Mouse (Mus musculus): Measurements from ENCODE around the gene Ttc7.

The Ttc7 gene

DNA sequence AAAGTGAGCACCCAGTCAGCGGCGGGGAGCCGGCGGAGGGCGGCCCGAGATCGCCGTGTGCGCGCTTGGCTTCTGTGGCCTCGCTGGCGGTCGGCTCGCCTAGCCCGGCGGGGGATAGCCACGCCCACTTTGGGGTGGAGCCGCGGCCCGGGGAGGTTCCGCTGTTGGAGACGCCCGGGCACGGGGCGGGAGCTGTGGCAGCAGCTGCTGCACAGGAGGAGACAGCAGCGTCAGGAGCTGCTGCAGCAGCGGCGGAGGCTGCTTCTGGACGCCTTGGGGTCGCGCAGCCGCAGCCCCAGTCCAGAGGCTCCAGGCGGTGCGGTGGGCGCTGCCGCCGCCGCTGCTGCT is at the start of gene Ttc7:
Gene Ttc7 (plus strand): TSS at position 181 of the 348 bp plus-strand sequence.
- peak; percentile 99 for DNase-seq

GRCm38 (mm10) chr17:87235019-87235418 is 47.7 kb upstream of the Ttc7 start:
- DNase-seq, result no peak

DNA sequence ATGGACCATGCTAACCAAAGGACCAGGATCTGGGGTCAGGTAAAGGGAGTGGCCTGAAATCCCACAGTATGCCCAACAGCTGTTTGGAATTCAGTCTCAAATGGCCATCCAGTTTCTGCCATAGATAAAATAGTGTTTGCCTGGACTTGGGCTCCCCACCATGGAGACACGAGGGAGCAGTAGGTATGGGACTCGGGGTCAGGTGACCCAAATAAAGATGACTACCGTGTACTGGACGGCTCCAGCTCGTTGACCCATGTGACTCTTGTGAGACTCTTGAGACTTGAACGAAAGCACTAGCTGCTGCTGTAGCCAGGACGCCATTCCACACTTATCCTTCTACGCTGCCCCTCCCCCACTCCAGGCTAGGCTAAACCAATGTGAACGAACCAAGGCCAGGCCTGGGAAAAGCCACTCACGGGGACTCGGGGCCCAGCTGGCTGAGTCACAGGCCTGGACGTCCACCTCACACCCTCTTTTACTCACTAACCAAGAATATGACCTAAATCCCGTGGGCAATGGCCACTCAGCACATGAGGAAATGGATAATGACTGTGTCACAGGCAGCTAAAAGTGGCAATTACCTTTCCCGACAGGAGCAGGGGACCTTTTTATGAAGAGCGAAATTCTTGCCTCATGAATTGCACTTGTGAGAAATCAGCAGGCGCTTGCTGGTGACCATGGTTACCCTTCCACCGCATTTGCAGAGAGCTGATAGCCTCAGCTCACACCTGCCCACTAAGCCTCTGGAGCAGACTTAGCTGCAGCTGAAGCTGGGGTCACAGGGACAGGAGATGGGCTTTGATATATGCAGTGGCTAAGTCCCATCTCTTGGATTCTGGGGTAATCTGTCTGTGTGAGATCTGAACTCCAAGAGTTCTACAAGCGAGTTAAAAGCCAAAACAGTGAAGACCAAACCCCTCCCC is 45.7 kb upstream of the Ttc7 start:
- peak; percentile 19 for DNase-seq

DNA sequence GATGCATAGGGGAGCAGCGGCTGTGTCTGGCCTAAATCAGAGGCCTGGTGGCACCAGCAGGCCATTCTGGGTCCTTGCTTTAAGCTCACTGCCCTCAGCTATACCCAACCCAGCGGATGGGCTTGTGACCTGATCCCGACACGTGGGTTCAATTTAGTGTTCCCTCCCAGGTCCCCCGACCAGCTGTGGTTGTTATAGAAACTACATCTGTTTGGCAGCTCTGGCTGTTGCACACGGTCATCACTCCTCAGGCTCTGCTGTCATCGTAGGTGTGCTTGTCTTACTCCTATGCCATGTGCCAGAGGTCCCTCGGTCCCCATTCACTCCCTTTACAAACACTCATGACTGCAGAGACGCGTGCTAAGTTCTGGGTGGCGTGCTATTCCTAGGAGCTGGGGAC is 44.9 kb upstream of the Ttc7 start:
- DNase-seq, result no peak

DNA sequence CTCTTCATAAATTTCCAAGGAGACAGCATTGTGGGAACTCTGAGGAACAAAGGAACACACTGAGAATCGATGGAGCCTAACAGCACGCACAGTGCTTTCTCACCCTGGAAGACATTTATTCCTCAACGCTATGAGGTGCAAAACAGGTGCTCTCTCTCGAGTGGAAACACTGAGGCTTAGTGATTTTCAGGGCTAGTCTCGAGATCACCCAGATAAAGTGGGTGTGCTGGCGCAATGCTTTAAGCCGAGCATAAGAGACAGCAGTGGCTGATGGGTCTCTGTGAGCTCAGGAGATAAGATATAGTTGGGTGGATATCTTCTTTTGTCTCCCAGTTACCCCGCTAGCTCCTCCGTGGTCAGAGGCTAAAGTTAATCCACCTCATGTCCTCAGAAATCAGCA is 36.6 kb upstream of the Ttc7 start:
- no peak for DNase-seq

DNA sequence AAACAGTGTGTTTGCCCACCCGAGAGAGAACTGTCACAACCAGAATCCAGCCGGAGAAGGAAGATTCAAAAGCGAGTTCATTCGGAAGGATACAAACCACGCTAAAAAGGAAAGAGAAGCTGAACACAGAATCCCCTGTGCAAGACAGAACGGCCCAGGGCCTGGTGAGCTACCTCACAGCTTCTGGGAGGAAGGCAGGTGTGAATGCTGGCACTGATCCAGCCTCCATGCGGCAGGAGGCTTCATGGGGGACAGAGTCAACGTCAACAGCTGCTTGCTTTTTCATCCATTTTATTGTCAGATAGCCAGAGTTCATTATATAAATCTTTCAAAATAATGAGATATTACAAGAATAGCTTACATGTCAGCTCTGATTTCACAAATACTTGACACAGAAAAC is 28.3 kb upstream of the Ttc7 start:
- no peak for DNase-seq

DNA sequence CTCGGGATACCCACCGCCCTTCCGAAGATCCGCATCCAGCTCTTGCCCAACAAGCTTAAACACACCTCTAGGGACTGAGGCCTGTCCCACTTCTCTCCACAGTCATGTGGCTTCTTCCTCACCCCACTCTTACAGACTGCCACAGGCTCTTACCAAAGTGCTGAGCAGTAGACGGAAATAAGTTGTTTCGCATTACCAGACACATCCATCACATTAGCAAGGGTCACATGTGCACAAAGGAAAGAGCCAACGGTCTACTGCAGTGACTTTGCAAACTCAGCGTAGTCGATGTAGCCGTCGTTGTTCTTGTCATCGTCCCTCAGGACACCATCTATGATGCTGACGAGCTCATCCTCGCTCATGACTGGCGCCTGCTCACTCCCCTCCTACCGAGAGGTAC is 27.0 kb upstream of the Ttc7 start:
- no peak for DNase-seq

DNA sequence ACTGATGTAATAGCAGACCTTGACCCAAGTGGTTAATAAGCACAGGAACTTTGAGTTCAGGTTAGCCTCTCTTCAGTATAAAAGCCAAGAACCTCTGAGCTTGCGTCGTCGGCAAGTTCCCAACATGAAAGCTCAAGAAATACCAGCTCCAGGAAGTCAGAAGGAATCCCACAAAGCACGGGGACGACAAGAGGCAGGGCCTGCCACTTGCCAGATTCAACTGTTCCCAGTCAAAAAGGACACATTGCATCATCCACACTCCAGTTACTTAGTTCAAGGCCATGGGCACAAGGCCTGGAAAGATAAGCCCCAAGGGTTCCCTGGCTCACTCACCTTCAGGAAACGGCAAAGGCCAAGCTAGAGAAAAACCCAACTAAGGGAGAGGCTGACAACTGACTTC is 19.3 kb upstream of the Ttc7 start:
- DNase-seq, result peak; percentile 54

DNA sequence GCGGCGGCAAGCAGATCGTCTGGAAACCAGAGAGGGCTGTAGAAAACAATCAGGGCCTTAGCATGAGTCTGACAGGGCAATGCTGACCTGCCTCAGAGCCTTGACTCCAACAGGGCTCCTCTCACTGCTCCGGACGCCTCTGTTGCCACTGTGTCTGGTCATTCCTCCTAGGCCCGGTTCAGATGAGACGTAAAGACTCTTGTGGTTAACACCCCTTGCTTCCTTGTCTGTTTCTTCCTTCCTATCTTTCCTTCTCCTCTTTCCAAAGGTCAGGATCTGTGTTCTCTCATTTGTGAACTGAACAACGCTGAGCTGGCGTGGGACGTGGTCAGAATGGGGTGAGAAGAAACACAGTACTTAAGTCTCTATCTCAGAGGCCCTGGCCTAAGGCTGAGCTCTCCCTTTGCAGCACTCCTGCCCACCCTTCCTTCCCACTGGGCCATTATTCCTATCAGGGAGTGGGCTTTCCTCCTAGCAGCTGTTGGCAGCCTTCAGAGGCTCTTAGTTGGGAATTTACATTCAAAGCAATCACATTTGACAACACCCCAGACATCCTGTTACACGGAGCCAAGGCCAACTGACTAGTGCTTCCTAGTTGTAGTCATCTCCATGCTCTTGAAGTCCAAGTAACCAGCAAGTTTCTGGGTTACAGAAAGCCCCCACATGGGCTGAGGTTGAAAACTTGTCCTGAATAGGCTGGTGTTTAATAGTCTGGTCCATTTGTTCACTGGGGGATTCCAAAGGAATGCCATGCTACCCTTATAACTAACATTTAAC is 18.4 kb upstream of the Ttc7 start:
- DNase-seq, result peak; percentile 27

DNA sequence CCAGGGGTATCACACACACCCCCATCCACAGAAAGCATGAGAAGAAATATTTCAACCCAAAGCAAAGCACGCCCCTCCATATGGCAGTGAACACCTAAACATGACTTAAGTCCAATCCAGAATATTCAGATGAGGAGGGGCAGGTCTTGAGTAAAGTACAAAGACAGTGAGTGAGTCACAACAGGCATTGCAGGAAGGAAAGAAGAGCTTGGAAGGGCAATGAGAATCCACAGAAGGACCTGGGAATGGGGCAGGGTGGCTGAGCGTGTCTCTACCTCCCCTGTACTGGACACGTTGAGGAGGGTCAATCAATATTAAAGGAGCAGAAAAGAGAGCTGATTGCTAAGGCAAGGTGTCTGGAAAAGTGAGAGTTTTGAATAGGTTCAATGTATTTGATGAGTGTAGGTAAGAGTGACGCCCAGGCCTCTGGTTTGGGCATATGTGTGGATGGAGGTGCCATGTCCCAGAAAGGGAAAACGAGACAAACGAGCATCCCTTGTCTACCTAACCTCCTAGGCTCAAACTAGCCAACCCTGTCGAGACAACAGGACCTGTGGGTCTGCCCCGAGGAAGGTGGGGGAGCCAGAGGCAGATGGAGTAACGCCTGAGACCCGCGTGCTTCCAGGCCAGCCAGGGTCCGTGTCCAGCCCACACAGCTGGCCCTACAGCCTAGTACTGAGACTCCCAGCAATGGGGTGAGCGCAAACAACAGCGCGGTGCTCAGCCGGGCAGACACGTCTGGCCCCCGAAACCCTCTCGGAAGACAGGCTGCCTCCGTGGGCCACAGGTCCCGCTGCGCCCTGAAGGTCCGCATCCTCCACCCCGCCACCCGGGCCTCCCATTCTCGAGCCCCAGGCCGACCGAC is 17.5 kb upstream of the Ttc7 start:
- no peak for DNase-seq

GRCm38 (mm10) chr17:87265792-87266186 is 16.9 kb upstream of the Ttc7 start, which contains the start of gene Mcfd2:
Mcfd2 (minus strand) TSS chr17:87265935.
- DNase-seq, result peak; percentile 93

DNA sequence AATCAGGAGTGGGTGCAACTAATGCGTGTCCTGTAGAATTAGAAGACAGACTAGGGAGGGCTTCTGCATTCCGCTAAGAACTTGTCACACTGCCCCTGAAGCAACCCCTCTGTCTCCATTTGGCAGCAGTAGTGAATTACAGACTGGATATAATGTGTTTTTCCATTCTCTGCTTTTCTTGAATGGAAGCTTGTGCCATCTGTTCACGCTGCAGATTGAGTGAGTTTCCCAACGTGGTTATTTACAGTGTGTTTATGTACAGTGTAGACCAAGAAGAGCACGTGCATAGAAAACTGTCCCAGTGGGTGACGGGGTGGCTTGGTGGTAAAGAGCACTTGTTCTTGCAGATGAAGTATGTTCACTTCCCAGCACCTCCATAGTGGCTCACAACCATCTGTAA is 13.2 kb upstream of the Ttc7 start:
- DNase-seq, result no peak

DNA sequence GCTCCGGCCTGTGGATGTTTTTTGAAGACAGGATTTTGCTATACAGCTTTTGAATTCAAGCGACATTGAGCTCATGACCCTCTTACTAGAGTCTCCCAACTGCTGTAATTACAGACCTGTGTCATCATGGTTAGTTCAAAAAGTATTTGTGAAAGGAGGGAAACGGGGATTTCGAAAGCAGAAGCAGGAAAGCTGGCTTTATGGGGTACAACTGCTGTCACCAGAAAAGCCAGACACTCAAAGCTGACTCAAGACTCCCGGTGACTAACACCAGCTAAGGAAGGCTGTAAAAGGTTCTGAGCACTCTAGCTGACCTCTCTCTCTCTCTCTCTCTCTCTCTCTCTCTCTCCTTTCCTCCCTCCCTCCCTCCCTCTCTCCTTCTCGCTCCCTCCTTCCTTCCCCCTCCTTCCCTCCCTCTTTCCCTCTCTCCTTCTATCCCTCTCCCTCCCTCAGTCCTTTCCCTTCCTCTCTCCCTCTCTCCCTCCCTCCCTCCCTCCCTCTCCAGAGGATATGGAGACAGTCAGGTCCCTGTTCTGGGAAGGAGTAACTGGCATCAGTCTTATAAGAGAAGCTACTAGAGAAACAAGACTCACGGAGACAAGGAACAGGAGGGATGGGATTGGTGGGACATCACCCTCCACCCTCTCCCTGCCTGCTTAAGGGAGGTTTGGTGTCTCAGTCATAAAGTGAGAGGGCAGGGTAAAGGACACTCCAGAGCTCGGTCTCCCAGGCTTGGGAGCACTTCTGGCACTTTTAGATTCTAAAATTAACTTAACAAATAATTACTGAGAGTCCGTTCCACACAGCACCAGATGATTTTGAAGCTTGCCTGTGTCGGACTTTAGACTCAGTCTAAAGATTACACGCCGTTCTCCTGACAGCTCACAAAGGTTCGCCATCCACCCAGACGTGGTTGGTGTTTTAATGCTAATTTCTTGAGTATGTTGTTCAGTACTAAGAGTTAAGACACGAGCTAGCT is 7.0 kb upstream of the Ttc7 start:
- peak; percentile 44 for DNase-seq

DNA sequence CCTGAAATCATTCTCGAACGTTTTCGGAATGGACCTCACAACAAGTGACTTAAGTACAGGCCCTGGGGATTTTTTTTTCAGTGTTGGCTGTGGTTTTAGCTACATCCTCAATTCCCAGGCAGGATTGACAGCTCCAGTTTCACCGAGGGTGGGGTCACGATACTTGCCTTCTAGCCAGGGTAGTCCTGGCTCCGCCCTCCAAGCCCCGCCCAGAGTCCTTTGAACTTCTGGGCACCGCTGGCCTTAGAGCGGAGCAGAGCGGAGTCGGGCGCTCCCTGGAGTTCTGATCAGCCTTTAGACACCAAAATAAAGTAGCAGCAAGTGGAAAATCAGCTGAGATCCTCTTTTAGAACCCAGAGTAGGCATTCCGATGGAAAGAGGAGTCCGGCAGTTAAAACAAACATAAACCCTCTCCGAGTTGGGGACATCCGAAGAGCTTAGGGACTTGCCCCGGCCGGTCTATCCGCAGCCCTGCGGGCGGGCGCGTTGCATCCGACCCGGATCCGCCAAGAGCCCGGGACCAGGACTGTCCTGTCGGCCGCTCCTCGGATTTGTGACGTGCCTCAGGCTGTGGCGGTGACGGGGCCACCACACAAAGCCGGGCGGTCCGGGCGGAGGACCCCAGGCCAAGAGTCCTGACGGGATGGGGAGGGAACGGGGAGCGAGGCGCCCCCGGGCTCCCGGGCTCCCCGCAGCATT is 530 bp upstream of the Ttc7 start:
- DNase-seq, result peak; percentile 97

- DNase-seq, result peak; percentile 80
Observed at GRCm38 (mm10) chr17:87283055-87283754, 519 bp downstream of the Ttc7 start.

GRCm38 (mm10) chr17:87283755-87284481 is 1.2 kb downstream of the Ttc7 start:
- DNase-seq, result no peak

GRCm38 (mm10) chr17:87284482-87285040 is 1.9 kb downstream of the Ttc7 start:
- no peak for DNase-seq

GRCm38 (mm10) chr17:87285731-87286465 is 3.2 kb downstream of the Ttc7 start:
- DNase-seq, result peak; percentile 10

All from kidney, adult 18-20 months (tissue).